7 mouse cellular contexts compared by ENCODE assay signal in the genomic region with DNA sequence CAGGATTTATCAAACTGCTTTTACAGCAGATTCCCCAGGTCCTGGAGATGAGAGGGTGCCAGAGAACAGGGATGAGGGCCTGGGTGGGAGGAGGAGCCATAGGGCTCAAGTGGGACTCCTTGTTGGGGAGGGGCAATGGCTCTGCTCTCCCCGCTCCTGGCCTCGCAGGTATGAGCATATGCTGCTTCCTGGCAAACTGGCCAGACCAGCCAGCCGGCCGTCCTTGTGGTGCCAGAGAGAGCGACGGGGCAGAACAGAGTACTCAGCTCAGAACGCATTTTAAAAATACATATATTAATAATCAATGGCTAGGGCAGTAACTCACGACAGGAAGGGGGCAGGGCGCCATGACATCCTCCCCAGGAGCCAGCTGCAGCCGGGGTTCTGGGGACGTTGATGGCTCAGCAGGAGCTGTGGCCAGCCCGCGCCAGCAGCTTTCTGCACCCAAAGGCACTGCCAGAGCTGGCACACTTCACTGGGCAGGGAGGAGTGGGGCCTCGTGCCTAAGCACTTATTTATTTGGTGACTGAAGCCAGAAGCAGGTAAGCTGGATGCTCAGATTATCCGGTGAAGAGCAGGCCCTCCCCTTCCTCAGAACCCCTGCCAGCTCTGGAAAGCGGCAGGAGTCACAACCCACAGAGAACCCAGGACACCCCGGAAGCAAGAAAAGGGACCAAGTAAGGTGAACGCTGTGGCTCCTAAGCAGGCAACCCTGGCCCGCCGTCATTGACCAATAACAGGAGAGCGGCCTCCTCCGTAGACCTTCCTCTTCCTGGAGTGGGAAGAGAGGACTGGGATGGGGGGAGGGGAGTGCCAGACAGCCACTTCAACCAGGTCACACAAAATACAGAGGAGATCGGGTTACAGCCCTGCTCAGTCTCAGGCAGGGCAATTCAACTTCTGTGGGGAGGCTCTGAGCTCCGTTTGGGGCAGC. TPM values are rescaled to one million over a fixed set of nuclear protein-coding genes. Genes with fewer than 3 reads are reported as not detected.
DNase-seq lines count a peak whose midpoint lies in the region; ATAC-seq and TF ChIP-seq lines count a peak whose summit lies in the region.

No protein-coding gene starts in this region.

- H3K4me2 ChIP-seq in embryonic facial prominence, embryonic 11.5 days (ENCODE audit: low read depth, low read length): peak overlapping the region; percentile 54
- peak overlapping the region; percentile 81 for H3K4me2 ChIP-seq in heart, embryonic 11.5 days
- H3K4me2 ChIP-seq in kidney, embryonic 14.5 days (replicated peaks; ENCODE audit: low read depth, low read length): peak overlapping the region; percentile 49

- H3K4me1 ChIP-seq in embryonic facial prominence, embryonic 11.5 days (ENCODE audit: control insufficient read depth, insufficient read depth, low read length): peaks cover 8% of the 10 kb centered on the region
- peaks cover 30% of the 10 kb centered on the region for H3K4me1 ChIP-seq in heart, embryonic 11.5 days (ENCODE audit: control insufficient read depth, insufficient read depth, low read length)
- peaks cover 29% of the 10 kb centered on the region for H3K4me1 ChIP-seq in kidney, embryonic 14.5 days (ENCODE audit: control insufficient read depth, insufficient read depth, low read length)

- no peaks in the 10 kb centered on the region for H3K36me3 ChIP-seq in embryonic facial prominence, embryonic 11.5 days (replicated peaks; ENCODE audit: control insufficient read depth, insufficient read depth, low read depth, low read length)
- H3K36me3 ChIP-seq in heart, embryonic 11.5 days (ENCODE audit: control insufficient read depth, insufficient read depth, low read length): no peaks in the 10 kb centered on the region
- H3K36me3 ChIP-seq in kidney, embryonic 14.5 days (ENCODE audit: control insufficient read depth, insufficient read depth, low read length): no peaks in the 10 kb centered on the region

- peak overlapping the region; percentile 90 for H3K27ac ChIP-seq in embryonic facial prominence, embryonic 11.5 days (replicated peaks; ENCODE audit: low read depth, low read length)
- H3K27ac ChIP-seq in heart, embryonic 11.5 days (ENCODE audit: low read depth, low read length): peak overlapping the region; percentile 97
- peak overlapping the region; percentile 94 for H3K27ac ChIP-seq in kidney, embryonic 14.5 days (ENCODE audit: low read depth, low read length)

- ATAC-seq in embryonic facial prominence, embryonic 11.5 days (replicated peaks; ENCODE audit: insufficient number of reproducible peaks, low FRiP score, low TSS enrichment, low read depth): peak; percentile 93
- ATAC-seq in heart, embryonic 11.5 days (replicated peaks; ENCODE audit: insufficient number of reproducible peaks, low FRiP score, low TSS enrichment): peak; percentile 83
- peak; percentile 93 for ATAC-seq in kidney, embryonic 14.5 days (ENCODE audit: low FRiP score, low TSS enrichment)

- peak; percentile 72 for DNase-seq in brain, embryonic 14.5 days (ENCODE audit: low read depth)
- DNase-seq in embryonic facial prominence, embryonic 11.5 days (ENCODE audit: low spot score): peak; percentile 92
- DNase-seq in lung, postnatal 10 days: peak; percentile 79
- DNase-seq in retina, embryonic 14.5 days (ENCODE audit: low spot score): peak; percentile 71
- no peak for DNase-seq in spleen, adult 12 weeks (ENCODE audit: low spot score)

- no peak for TF ChIP-seq POLR2A in brain, embryonic 14.5 days (IDR thresholded peaks at IDR 0.05; ENCODE audit: borderline replicate concordance, extremely low read depth, insufficient read depth, insufficient read length, poor library complexity, severe bottlenecking)

- peak overlapping the region; percentile 19; the same call in 1 of the 2 replicates for H3K4me3 ChIP-seq in embryonic facial prominence, embryonic 11.5 days (ENCODE audit: low read depth, low read length)
- peak overlapping the region; percentile 34 for H3K4me3 ChIP-seq in heart, embryonic 11.5 days (ENCODE audit: low read depth, low read length)
- peak overlapping the region; percentile 14 for H3K4me3 ChIP-seq in kidney, embryonic 14.5 days (ENCODE audit: low read length)

- no peaks in the 10 kb centered on the region for H3K9me3 ChIP-seq in embryonic facial prominence, embryonic 11.5 days (replicated peaks; ENCODE audit: control insufficient read depth, low read length)
- no peaks in the 10 kb centered on the region for H3K9me3 ChIP-seq in heart, embryonic 11.5 days (replicated peaks; ENCODE audit: control insufficient read depth, low read length)
- no peaks in the 10 kb centered on the region for H3K9me3 ChIP-seq in kidney, embryonic 14.5 days (ENCODE audit: control insufficient read depth, low read length)

- no peak for TF ChIP-seq CTCF in brain, embryonic 14.5 days (IDR thresholded peaks at IDR 0.05; ENCODE audit: borderline replicate concordance, extremely low read depth, insufficient read depth, insufficient read length)

- peak overlapping the region; percentile 59 for H3K9ac ChIP-seq in embryonic facial prominence, embryonic 11.5 days (replicated peaks; ENCODE audit: low read length)
- H3K9ac ChIP-seq in heart, embryonic 11.5 days (ENCODE audit: low read depth, low read length): peak overlapping the region; percentile 65
- H3K9ac ChIP-seq in kidney, embryonic 14.5 days (ENCODE audit: low read depth, low read length): peak overlapping the region; percentile 62

- 5% methylated on average over 24 of the region's 24 CpGs for WGBS in embryonic facial prominence, embryonic 11.5 days
- WGBS in heart, embryonic 11.5 days (ENCODE audit: insufficient replicate concordance): 3% methylated on average over 24 of the region's 24 CpGs
- WGBS in kidney, embryonic 14.5 days: 6% methylated on average over 24 of the region's 24 CpGs

- no peaks in the 10 kb centered on the region for H3K27me3 ChIP-seq in embryonic facial prominence, embryonic 11.5 days (ENCODE audit: control insufficient read depth, insufficient read depth, low read length)
- H3K27me3 ChIP-seq in heart, embryonic 11.5 days (ENCODE audit: control insufficient read depth, insufficient read depth, low read length): no peaks in the 10 kb centered on the region
- no peaks in the 10 kb centered on the region for H3K27me3 ChIP-seq in kidney, embryonic 14.5 days (ENCODE audit: control insufficient read depth, insufficient read depth, low read length)

RNA-seq across cellular contexts. Expression of a gene that starts 21.2 kb away (rescaled TPM):
- 4.1 and 7.4 TPM in 2 replicates for polyA plus RNA-seq in brain, embryonic 14.5 days (2012; rRNA removed)
- polyA plus RNA-seq in embryonic facial prominence, embryonic 11.5 days (2014; fragmentation: Nextera tagmentation; extraction: Ambion mirVana): 31.5 and 36.4 TPM in 2 replicates
- polyA plus RNA-seq in heart, embryonic 11.5 days (2014; fragmentation: Nextera tagmentation; extraction: Ambion mirVana): 21.8 and 23.0 TPM in 2 replicates
- 49.9 and 105 TPM in 2 replicates for polyA plus RNA-seq in kidney, embryonic 14.5 days (2014; fragmentation: Nextera tagmentation; extraction: Ambion mirVana)

RNA-seq across cellular contexts. Expression of a gene that starts 31.0 kb away (rescaled TPM):
- polyA plus RNA-seq in brain, embryonic 14.5 days (2012; rRNA removed): 0.07 and 0.08 TPM in 2 replicates
- polyA plus RNA-seq in embryonic facial prominence, embryonic 11.5 days (2014; fragmentation: Nextera tagmentation; extraction: Ambion mirVana): not detected in 2 replicates
- polyA plus RNA-seq in heart, embryonic 11.5 days (2014; fragmentation: Nextera tagmentation; extraction: Ambion mirVana): 0.27 TPM in 1 of 2 replicates, not detected in the other
- 0.19 TPM in 1 of 2 replicates, not detected in the other for polyA plus RNA-seq in kidney, embryonic 14.5 days (2014; fragmentation: Nextera tagmentation; extraction: Ambion mirVana)

RNA-seq across cellular contexts. Expression of a gene that starts 34.0 kb away (rescaled TPM):
- 36.2 and 50.6 TPM in 2 replicates for polyA plus RNA-seq in brain, embryonic 14.5 days (2012; rRNA removed)
- polyA plus RNA-seq in embryonic facial prominence, embryonic 11.5 days (2014; fragmentation: Nextera tagmentation; extraction: Ambion mirVana): 9.5 and 9.8 TPM in 2 replicates
- 0.09 TPM in 1 of 2 replicates, not detected in the other for polyA plus RNA-seq in heart, embryonic 11.5 days (2014; fragmentation: Nextera tagmentation; extraction: Ambion mirVana)
- 0.77 and 1.6 TPM in 2 replicates for polyA plus RNA-seq in kidney, embryonic 14.5 days (2014; fragmentation: Nextera tagmentation; extraction: Ambion mirVana)
